Mouse (Mus musculus): ENCODE measurements around the gene Proser2.

The Proser2 gene

GRCm38 (mm10) chr2:6129555-6130355, at the start of gene Proser2:
Gene Proser2 (minus strand): TSS chr2:6130211.
- peak; percentile 51 for DNase-seq

- DNase-seq: no peak
Observed at GRCm38 (mm10) chr2:6179749-6180117, 49.7 kb upstream of the Proser2 start.

GRCm38 (mm10) chr2:6178901-6179748, 49.1 kb upstream of the Proser2 start:
- no peak for DNase-seq

- no peak for DNase-seq
Observed at GRCm38 (mm10) chr2:6173013-6173412, 43.0 kb upstream of the Proser2 start.

GRCm38 (mm10) chr2:6168560-6168959, 38.5 kb upstream of the Proser2 start:
- DNase-seq: no peak

- DNase-seq: peak; percentile 82
Observed at GRCm38 (mm10) chr2:6167843-6168558, 38.0 kb upstream of the Proser2 start.

- DNase-seq: no peak
Observed at GRCm38 (mm10) chr2:6165771-6166170, 35.8 kb upstream of the Proser2 start.

- DNase-seq: no peak
Observed at GRCm38 (mm10) chr2:6164606-6165290, 34.7 kb upstream of the Proser2 start.

- no peak for DNase-seq
Observed at GRCm38 (mm10) chr2:6162366-6163040, 32.5 kb upstream of the Proser2 start.

- DNase-seq: no peak
Observed at GRCm38 (mm10) chr2:6159735-6160134, 29.7 kb upstream of the Proser2 start.

- DNase-seq: no peak
Observed at GRCm38 (mm10) chr2:6159219-6159618, 29.2 kb upstream of the Proser2 start.

- DNase-seq: no peak
Observed at GRCm38 (mm10) chr2:6157635-6158034, 27.6 kb upstream of the Proser2 start.

GRCm38 (mm10) chr2:6157208-6157607, 27.2 kb upstream of the Proser2 start:
- DNase-seq: no peak

GRCm38 (mm10) chr2:6149801-6150200, 19.8 kb upstream of the Proser2 start:
- no peak for DNase-seq

GRCm38 (mm10) chr2:6146901-6147300, 16.9 kb upstream of the Proser2 start:
- no peak for DNase-seq

GRCm38 (mm10) chr2:6146257-6146656, 16.2 kb upstream of the Proser2 start:
- no peak for DNase-seq

- no peak for DNase-seq
Observed at GRCm38 (mm10) chr2:6145611-6146010, 15.6 kb upstream of the Proser2 start.

GRCm38 (mm10) chr2:6142915-6143654, 13.1 kb upstream of the Proser2 start:
- DNase-seq: peak; percentile 35

GRCm38 (mm10) chr2:6140572-6141161, 10.7 kb upstream of the Proser2 start:
- DNase-seq: no peak

GRCm38 (mm10) chr2:6133871-6134270, 3.9 kb upstream of the Proser2 start:
- DNase-seq: no peak

GRCm38 (mm10) chr2:6128881-6129280, 1.1 kb downstream of the Proser2 start:
- no peak for DNase-seq
